ENCODE assay signal across 21 mouse cellular contexts in genomic region chr4:121163501-121164030, GRCm38 (mm10). TPM values are rescaled to one million over a fixed set of nuclear protein-coding genes. Genes with fewer than 3 reads are reported as not detected.
"Had no signal": no experiment of that assay in that cellular context is flagged by ENCODE, and none has a peak within 500 bp of the region (broad histone marks: within the 10 kb centered on the region; RNA-seq: fewer than 3 reads in every experiment).

No protein-coding gene starts in this region.

- H3K27ac ChIP-seq: limb, embryonic 15.5 days; liver, embryonic 14.5 days; midbrain, embryonic 15.5 days; neural tube, embryonic 12.5 days; stomach, embryonic 15.5 days had no signal

- H3K4me1 ChIP-seq: limb, embryonic 15.5 days; midbrain, embryonic 15.5 days; neural tube, embryonic 12.5 days; stomach, embryonic 15.5 days had no signal

- H3K9ac ChIP-seq: limb, embryonic 15.5 days; liver, embryonic 14.5 days; midbrain, embryonic 15.5 days; neural tube, embryonic 12.5 days; stomach, embryonic 15.5 days had no signal

- H3K4me3 ChIP-seq: limb, embryonic 15.5 days; midbrain, embryonic 15.5 days; neural tube, embryonic 12.5 days; stomach, embryonic 15.5 days had no signal

- H3K9me3 ChIP-seq: limb, embryonic 15.5 days; midbrain, embryonic 15.5 days; neural tube, embryonic 12.5 days; stomach, embryonic 15.5 days had no signal

- H3K27me3 ChIP-seq: limb, embryonic 15.5 days; midbrain, embryonic 15.5 days; neural tube, embryonic 12.5 days; stomach, embryonic 15.5 days had no signal

- DNase-seq: kidney, postnatal 10 days; layer of hippocampus, postnatal 36 days; lung, adult 18-20 months; lung, postnatal 4 days; right cerebral cortex, postnatal 4 days; thymus, adult 2 months; thymus, postnatal 25 days had no signal

RNA-seq across cellular contexts. Expression of gene Tmco2, which starts 54.5 kb away (rescaled TPM):
- total RNA-seq: layer of hippocampus, postnatal 36 days; left cerebral cortex, postnatal 25 days; megakaryocyte, adult 5-6 weeks; neutrophil, adult 5-6 weeks had no signal
- polyA plus RNA-seq: intestine, embryonic 16.5 days; limb, embryonic 11.5 days; limb, embryonic 15.5 days; liver, embryonic 14.5 days; lung, postnatal 0 days; midbrain, embryonic 11.5 days; neural tube, embryonic 12.5 days; spleen, adult 2 months; stomach, embryonic 15.5 days; thymus, adult 2 months; urinary bladder, adult 2 months had no signal
